Mouse (Mus musculus): ENCODE measurements around the gene Fsd2. TPM values are rescaled to one million over a fixed set of nuclear protein-coding genes. Genes with fewer than 3 reads are reported as not detected.

Gene Fsd2
- polyA plus RNA-seq, 1 experiment from 2014 or later = 0.05 TPM

DNA sequence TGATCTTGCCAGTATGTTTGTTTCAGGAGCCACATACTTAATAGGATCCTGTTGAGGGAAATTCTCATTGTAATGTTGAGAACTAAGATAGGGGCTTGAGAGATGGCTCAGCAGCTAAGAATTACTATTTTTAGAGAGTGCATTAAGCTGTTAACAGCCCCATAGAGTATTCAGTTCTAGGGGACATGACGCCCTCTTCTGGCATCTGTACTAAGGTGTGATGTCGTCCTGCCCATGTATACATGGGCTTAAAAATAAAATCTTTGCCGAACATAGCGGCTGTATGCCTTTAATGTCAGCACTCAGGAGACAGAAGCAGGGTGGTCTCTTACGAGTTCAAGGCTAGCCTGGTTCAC is 4.0 kb upstream of the Fsd2 start:
- no peak for DNase-seq (ENCODE audit: extremely low spot score, low spot score)
- WGBS = 7% methylated on average over 5 of the region's 5 CpGs
- no peaks in the 10 kb centered on the region for H3K9me3 ChIP-seq
- H3K4me1 ChIP-seq = peaks cover 13% of the 10 kb centered on the region
- peak overlapping the region; percentile 53; the same call in 1 of the 2 replicates for H3K27ac ChIP-seq
- peak overlapping the region; percentile 87 for H3K4me3 ChIP-seq
- peaks cover 7% of the 10 kb centered on the region; the same call in 1 of the 2 replicates for H3K36me3 ChIP-seq (replicated peaks)
- H3K27me3 ChIP-seq (ENCODE audit: poor library complexity, severe bottlenecking) = peaks cover 5% of the 10 kb centered on the region; the same call in 1 of the 2 replicates

- no peak for DNase-seq (ENCODE audit: extremely low spot score, low spot score)
- no peak overlapping the region for H3K27ac ChIP-seq
- H3K4me1 ChIP-seq = peaks cover 13% of the 10 kb centered on the region
- 91% methylated on average over 3 of the region's 3 CpGs for WGBS
- peaks cover 5% of the 10 kb centered on the region; the same call in 1 of the 2 replicates for H3K36me3 ChIP-seq (replicated peaks)
- no peak overlapping the region for H3K4me3 ChIP-seq
- H3K27me3 ChIP-seq (ENCODE audit: poor library complexity, severe bottlenecking) = peaks cover 5% of the 10 kb centered on the region; the same call in 1 of the 2 replicates
- no peaks in the 10 kb centered on the region for H3K9me3 ChIP-seq
These were observed 3.5 kb upstream of the Fsd2 start for GRCm38 (mm10) chr7:81570271-81570670.

GRCm38 (mm10) chr7:81569851-81570250 is 3.1 kb upstream of the Fsd2 start:
- Histone ChIP-seq H3K27me3 (ENCODE audit: poor library complexity, severe bottlenecking) (peaks cover 5% of the 10 kb centered on the region; the same call in 1 of the 2 replicates), H3K27ac (no peak overlapping the region), H3K4me3 (no peak overlapping the region), H3K9me3 (no peaks in the 10 kb centered on the region), H3K36me3 (replicated peaks) (peaks cover under 1% of the 10 kb centered on the region; the same call in 1 of the 2 replicates), H3K4me1 (peaks cover 13% of the 10 kb centered on the region)
- 96% methylated on average over 1 of the region's 1 CpGs for WGBS
- DNase-seq (ENCODE audit: extremely low spot score, low spot score) = no peak

- DNase-seq (ENCODE audit: extremely low spot score, low spot score) = no peak
- Histone ChIP-seq H3K4me1 (peaks cover 8% of the 10 kb centered on the region), H3K27me3 (ENCODE audit: poor library complexity, severe bottlenecking) (no peaks in the 10 kb centered on the region), H3K36me3 (replicated peaks) (no peaks in the 10 kb centered on the region), H3K27ac (no peak overlapping the region), H3K9me3 (no peaks in the 10 kb centered on the region), H3K4me3 (no peak overlapping the region)
- WGBS = 91% methylated on average over 5 of the region's 5 CpGs
These were observed 652 bp upstream of the Fsd2 start for GRCm38 (mm10) chr7:81567396-81567795.

GRCm38 (mm10) chr7:81566332-81566731 is 412 bp downstream of the Fsd2 start:
- WGBS = 86% methylated on average over 4 of the region's 4 CpGs
- no peak for DNase-seq (ENCODE audit: extremely low spot score, low spot score)

DNA sequence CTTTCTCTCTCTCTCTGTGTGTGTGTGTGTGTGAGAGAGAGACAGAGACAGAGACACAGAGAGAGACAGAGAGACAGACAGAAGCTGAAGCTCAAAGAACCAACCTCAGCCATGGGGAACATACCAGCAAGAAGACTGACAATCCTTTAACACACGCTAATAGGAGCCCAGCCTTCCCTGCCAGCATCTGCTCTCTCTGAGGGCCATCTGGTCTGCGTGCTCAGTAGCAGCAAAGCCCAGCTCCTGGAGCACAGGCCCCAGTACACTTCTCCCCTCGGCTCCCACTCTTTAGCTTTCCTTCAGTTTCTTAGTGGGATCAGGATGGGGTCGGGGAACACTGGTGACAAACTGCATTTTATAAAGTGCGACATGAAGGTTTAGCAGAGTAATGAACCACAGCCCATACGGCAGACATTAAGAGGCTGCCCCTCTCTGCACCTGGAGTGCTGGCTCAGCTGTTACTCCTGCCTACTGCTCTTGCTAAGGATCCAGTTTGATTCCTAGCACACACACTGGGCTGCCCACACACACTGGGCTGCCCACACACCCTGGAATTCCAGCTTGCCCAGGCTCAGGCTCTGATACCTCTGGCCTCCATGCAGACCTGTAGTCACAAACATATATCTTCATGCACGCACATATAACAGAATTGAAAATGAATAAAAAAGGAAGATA is 1.2 kb downstream of the Fsd2 start:
- 74% methylated on average over 7 of the region's 7 CpGs for WGBS
- H3K9me3 ChIP-seq = no peaks in the 10 kb centered on the region
- H3K27me3 ChIP-seq (ENCODE audit: poor library complexity, severe bottlenecking) = no peaks in the 10 kb centered on the region
- no peaks in the 10 kb centered on the region for H3K4me1 ChIP-seq
- no peak overlapping the region for H3K27ac ChIP-seq
- no peak for DNase-seq (ENCODE audit: extremely low spot score, low spot score)
- H3K36me3 ChIP-seq (replicated peaks) = no peaks in the 10 kb centered on the region
- no peak overlapping the region for H3K4me3 ChIP-seq

More at GRCm38 (mm10) chr7:81566332-81566731, 412 bp downstream of the Fsd2 start:
- no peaks in the 10 kb centered on the region for H3K27me3 ChIP-seq (ENCODE audit: poor library complexity, severe bottlenecking)
- H3K27ac ChIP-seq = no peak overlapping the region
- H3K9me3 ChIP-seq = no peaks in the 10 kb centered on the region
- H3K36me3 ChIP-seq (replicated peaks) = no peaks in the 10 kb centered on the region
- H3K4me3 ChIP-seq = no peak overlapping the region
- no peaks in the 10 kb centered on the region; the same call in 1 of the 2 replicates for H3K4me1 ChIP-seq

GRCm38 (mm10) chr7:81564766-81565165 is 2.0 kb downstream of the Fsd2 start:
- H3K36me3 ChIP-seq (replicated peaks) = no peaks in the 10 kb centered on the region
- H3K4me3 ChIP-seq = no peak overlapping the region
- no peaks in the 10 kb centered on the region for H3K4me1 ChIP-seq
- H3K9me3 ChIP-seq = no peaks in the 10 kb centered on the region
- no peaks in the 10 kb centered on the region for H3K27me3 ChIP-seq (ENCODE audit: poor library complexity, severe bottlenecking)
- 84% methylated on average over 7 of the region's 7 CpGs for WGBS
- H3K27ac ChIP-seq = no peak overlapping the region
- DNase-seq (ENCODE audit: extremely low spot score, low spot score) = no peak

DNA sequence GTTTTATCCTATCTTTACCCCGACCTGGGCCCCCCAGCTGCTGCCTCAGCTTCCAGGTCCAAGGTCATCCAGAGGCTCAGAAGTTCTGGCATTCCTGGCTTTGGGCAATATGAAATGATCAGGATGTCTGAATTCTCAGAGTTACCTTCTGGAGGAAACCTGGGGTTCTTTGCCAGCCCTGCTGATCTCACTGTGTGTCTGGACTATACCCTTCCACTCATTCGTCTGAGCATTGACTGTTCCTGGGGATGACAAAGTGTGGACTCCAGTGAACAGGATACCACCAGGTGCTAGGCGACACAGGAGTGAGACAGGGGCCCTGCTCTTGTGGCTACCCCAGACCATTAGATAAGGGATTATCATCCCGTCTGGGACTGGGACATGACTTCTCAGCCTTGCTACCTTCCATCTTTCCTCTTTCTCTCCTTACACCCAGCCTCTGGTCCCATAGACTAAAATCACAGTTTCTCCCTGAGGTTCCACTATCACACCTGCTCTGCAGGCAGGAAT is 3.2 kb downstream of the Fsd2 start:
- no peak for DNase-seq (ENCODE audit: extremely low spot score, low spot score)
- WGBS = 91% methylated on average over 4 of the region's 4 CpGs
- Histone ChIP-seq H3K4me3 (no peak overlapping the region), H3K36me3 (replicated peaks) (no peaks in the 10 kb centered on the region), H3K4me1 (no peaks in the 10 kb centered on the region), H3K9me3 (no peaks in the 10 kb centered on the region), H3K27me3 (ENCODE audit: poor library complexity, severe bottlenecking) (no peaks in the 10 kb centered on the region), H3K27ac (no peak overlapping the region)

GRCm38 (mm10) chr7:81561211-81561610 is 5.5 kb downstream of the Fsd2 start:
- Histone ChIP-seq H3K4me1 (no peaks in the 10 kb centered on the region), H3K4me3 (no peak overlapping the region), H3K36me3 (replicated peaks) (no peaks in the 10 kb centered on the region), H3K9me3 (no peaks in the 10 kb centered on the region), H3K27ac (no peak overlapping the region), H3K27me3 (ENCODE audit: poor library complexity, severe bottlenecking) (no peaks in the 10 kb centered on the region)
- 85% methylated on average over 5 of the region's 5 CpGs for WGBS
- DNase-seq (ENCODE audit: extremely low spot score, low spot score) = no peak

- no peaks in the 10 kb centered on the region for H3K4me1 ChIP-seq
- no peak overlapping the region for H3K4me3 ChIP-seq
- no peaks in the 10 kb centered on the region for H3K9me3 ChIP-seq
- no peak for DNase-seq (ENCODE audit: extremely low spot score, low spot score)
- H3K27ac ChIP-seq = no peak overlapping the region
- H3K36me3 ChIP-seq (replicated peaks) = no peaks in the 10 kb centered on the region
- 81% methylated on average over 8 of the region's 8 CpGs for WGBS
- no peaks in the 10 kb centered on the region for H3K27me3 ChIP-seq (ENCODE audit: poor library complexity, severe bottlenecking)
These were observed 6.4 kb downstream of the Fsd2 start for GRCm38 (mm10) chr7:81560101-81561049.

DNA sequence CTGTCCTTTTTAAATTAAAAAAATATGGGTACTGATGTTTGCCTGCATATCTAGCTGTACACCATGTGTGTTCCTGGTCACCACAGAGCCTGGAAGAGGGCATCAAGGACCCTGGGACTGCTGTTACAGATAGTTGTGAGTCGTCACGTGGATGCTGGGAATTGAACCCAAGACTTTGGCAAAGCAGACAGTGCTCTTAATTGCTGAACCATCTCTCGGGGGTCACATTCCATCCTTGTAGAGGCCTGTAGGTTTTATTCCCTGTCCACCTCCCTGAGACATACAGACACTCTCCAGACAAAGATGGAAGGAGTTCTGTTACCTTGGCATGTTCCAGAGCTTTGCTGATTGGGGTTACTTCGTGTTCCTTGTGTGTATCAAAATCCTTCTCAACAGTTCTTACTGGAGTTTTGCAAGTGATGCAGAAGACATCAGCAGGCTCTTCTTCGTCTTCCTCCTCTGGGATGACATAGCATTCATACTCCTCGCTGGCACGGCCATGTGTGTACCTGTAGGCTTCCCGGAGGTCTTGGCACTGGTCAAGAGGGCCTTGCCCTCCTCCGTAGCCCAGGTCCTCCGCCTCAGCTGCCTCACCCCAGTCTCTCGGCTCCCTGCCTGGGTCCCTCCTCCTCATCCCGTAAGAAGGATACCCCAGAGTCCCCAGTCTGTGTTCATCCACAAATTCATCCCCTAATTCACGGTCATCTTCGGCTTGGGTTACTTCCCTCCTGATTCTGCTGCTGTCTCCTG is 7.3 kb downstream of the Fsd2 start:
- no peaks in the 10 kb centered on the region for H3K27me3 ChIP-seq (ENCODE audit: poor library complexity, severe bottlenecking)
- DNase-seq (ENCODE audit: extremely low spot score, low spot score) = no peak
- no peak overlapping the region for H3K4me3 ChIP-seq
- no peaks in the 10 kb centered on the region for H3K36me3 ChIP-seq (replicated peaks)
- no peak overlapping the region for H3K27ac ChIP-seq
- no peaks in the 10 kb centered on the region for H3K4me1 ChIP-seq
- H3K9me3 ChIP-seq = no peaks in the 10 kb centered on the region
- 84% methylated on average over 14 of the region's 14 CpGs for WGBS

- DNase-seq (ENCODE audit: extremely low spot score, low spot score) = no peak
- 73% methylated on average over 4 of the region's 4 CpGs for WGBS
- Histone ChIP-seq H3K9me3 (no peaks in the 10 kb centered on the region), H3K4me1 (no peaks in the 10 kb centered on the region), H3K36me3 (replicated peaks) (no peaks in the 10 kb centered on the region), H3K27me3 (ENCODE audit: poor library complexity, severe bottlenecking) (no peaks in the 10 kb centered on the region), H3K4me3 (no peak overlapping the region), H3K27ac (no peak overlapping the region)
These were observed 8.8 kb downstream of the Fsd2 start for GRCm38 (mm10) chr7:81557985-81558360.
